Mouse (Mus musculus) lung, adult 2 months (tissue): ENCODE results near the gene Ptpn3.

Source experiments
- CTCF ChIP-seq: fragments of 200-500 bp; IDR thresholded peaks from 2 replicates; pipeline ENCODE4 v1.5.1; 2011; ENCODE audit warnings: mild to moderate bottlenecking, low read length, control low read depth; ENCODE audit not compliant: insufficient read depth
- POLR2A ChIP-seq: fragments of 200-500 bp; IDR thresholded peaks from 2 replicates; pipeline ENCODE4 v1.6.1; 2011; ENCODE audit warnings: low read depth, mild to moderate bottlenecking, control low read depth, low read length, borderline replicate concordance; ENCODE audit errors: extremely low read depth

DNA sequence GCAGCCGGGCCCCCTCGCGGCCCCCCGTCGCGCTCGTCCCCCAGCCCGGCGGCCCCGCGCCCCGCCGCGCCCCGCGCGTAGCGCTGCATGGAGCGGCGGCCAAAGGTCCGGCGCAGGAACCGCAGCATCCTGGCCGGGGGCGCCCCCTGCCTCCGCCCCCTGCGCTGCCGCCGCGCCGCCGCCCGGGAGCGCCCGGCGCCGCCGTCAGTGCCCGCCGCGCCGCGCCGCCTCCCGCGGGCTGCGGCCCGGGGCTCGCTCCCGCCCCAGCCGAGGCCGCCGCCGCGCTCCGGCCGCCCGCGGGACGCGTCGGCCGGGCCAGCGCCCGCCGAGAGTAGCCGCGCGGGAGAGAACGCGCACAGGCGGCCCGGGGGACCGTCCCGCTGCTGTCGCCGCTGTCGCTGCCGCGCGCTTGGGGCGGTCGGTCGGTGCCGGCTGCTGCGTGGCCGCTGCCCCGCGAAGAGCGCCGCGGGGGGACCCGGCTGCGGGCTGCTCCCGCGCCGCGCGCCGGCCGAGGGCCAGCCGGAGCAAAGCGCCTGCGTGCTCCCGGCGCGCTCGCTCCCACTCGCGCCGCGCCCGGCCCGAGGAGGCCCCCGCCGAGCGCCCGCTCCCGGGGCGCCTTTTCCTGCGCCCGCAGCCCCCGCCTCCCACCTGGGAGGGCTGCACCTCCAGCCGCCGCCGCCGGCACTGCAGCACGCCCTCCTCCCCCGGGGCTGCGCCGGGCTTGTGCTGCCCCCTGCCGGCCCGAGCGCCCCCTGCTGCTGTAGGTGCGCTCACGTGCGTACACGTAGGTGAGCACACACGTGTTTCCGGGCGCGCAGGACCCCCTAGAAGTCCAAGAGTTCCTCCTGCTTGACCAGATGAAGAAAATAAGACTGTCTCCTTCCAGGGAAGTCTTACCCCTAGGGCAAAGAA is 158.4 kb downstream of the Ptpn3 start, which contains the start of gene Epb41l4b:
- peak; percentile 38; the same call in 1 of the 2 replicates for TF ChIP-seq CTCF
- TF ChIP-seq POLR2A: no peak
